Mouse (Mus musculus) erythroblast, adult 5-6 weeks (primary cell): ENCODE measurements around the gene R3hdm2. TPM values are rescaled to one million over a fixed set of nuclear protein-coding genes. Genes with fewer than 3 reads are reported as not detected.

Experiments used
- ATAC-seq: replicated peaks from 2 replicates; pipeline ENCODE4 v1.8.0; 2016; ENCODE audit warnings: moderate number of reproducible peaks, mild to moderate bottlenecking, moderate TSS enrichment, inconsistent platforms; ENCODE audit not compliant: poor library complexity, low FRiP score, severe bottlenecking
- total RNA-seq, 2 experiments: library from RNA; stranded (forward) in 1 of 2; stranded (reverse) in 1 of 2; fragments of 150-400 nt in 1 of 2; fragments of 200-764, 138-1000 nt in 1 of 2; gene quantifications; 2 replicates each; pipeline versions ENCODE4 v1.2.3 to v1.2.4; 2015 to 2017; ENCODE audit warnings: low replicate concordance in 2 of 2

The R3hdm2 gene
- total RNA-seq, 2 experiments from 2014 or later, result 18.3 to 25.7 TPM

GRCm38 (mm10) chr10:127414141-127414540 is 34.0 kb downstream of the R3hdm2 start:
- ATAC-seq, result no peak

- no peak for ATAC-seq
Observed at GRCm38 (mm10) chr10:127420131-127420530, 40.0 kb downstream of the R3hdm2 start.

- no peak for ATAC-seq
Observed at GRCm38 (mm10) chr10:127420676-127421353, 40.7 kb downstream of the R3hdm2 start.

GRCm38 (mm10) chr10:127422047-127422446 is 41.9 kb downstream of the R3hdm2 start:
- no peak for ATAC-seq

- ATAC-seq, result no peak
Observed at GRCm38 (mm10) chr10:127425794-127426193, 45.7 kb downstream of the R3hdm2 start.

- ATAC-seq, result no peak
Observed at GRCm38 (mm10) chr10:127426670-127427069, 46.5 kb downstream of the R3hdm2 start.

GRCm38 (mm10) chr10:127427107-127427506 is 47.0 kb downstream of the R3hdm2 start:
- no peak for ATAC-seq

- ATAC-seq, result no peak
Observed at GRCm38 (mm10) chr10:127427987-127428386, 47.9 kb downstream of the R3hdm2 start.

GRCm38 (mm10) chr10:127429538-127429937 is 49.4 kb downstream of the R3hdm2 start:
- no peak for ATAC-seq

- no peak for ATAC-seq
Observed at GRCm38 (mm10) chr10:127432466-127432865, 52.3 kb downstream of the R3hdm2 start.

- ATAC-seq, result no peak
Observed at GRCm38 (mm10) chr10:127437354-127438113, 57.4 kb downstream of the R3hdm2 start.

GRCm38 (mm10) chr10:127453701-127454100 is 73.6 kb downstream of the R3hdm2 start:
- no peak for ATAC-seq

GRCm38 (mm10) chr10:127462411-127463096 is 82.4 kb downstream of the R3hdm2 start:
- no peak for ATAC-seq

GRCm38 (mm10) chr10:127471281-127471988 is 91.3 kb downstream of the R3hdm2 start:
- no peak for ATAC-seq

GRCm38 (mm10) chr10:127472722-127473121 is 92.6 kb downstream of the R3hdm2 start:
- no peak for ATAC-seq

- ATAC-seq, result no peak
Observed at GRCm38 (mm10) chr10:127475175-127475574, 95.0 kb downstream of the R3hdm2 start.

- ATAC-seq, result no peak
Observed at GRCm38 (mm10) chr10:127476541-127476940, 96.4 kb downstream of the R3hdm2 start.

- no peak for ATAC-seq
Observed at GRCm38 (mm10) chr10:127477301-127477700, 97.2 kb downstream of the R3hdm2 start.

- no peak for ATAC-seq
Observed at GRCm38 (mm10) chr10:127479131-127479530, 99.0 kb downstream of the R3hdm2 start.
